ENCODE assay signal across 30 mouse cellular contexts in genomic region chr3:57420233-57420632, GRCm38 (mm10). TPM values are rescaled to one million over a fixed set of nuclear protein-coding genes. Genes with fewer than 3 reads are reported as not detected.
"Had no signal": no experiment of that assay in that cellular context is flagged by ENCODE, and none has a peak within 500 bp of the region (broad histone marks: within the 10 kb centered on the region; RNA-seq: fewer than 3 reads in every experiment).

No protein-coding gene starts in this region.

- H3K9me3 ChIP-seq: heart, embryonic 10.5 days; heart, embryonic 12.5 days; hindbrain, embryonic 10.5 days; hindbrain, embryonic 12.5 days; limb, embryonic 10.5 days; limb, embryonic 12.5 days; liver, embryonic 13.5 days had no signal

- H3K36me3 ChIP-seq: heart, embryonic 10.5 days; heart, embryonic 12.5 days; hindbrain, embryonic 10.5 days; hindbrain, embryonic 12.5 days; limb, embryonic 10.5 days; limb, embryonic 12.5 days; liver, embryonic 13.5 days had no signal

- H3K4me1 ChIP-seq: heart, embryonic 10.5 days; hindbrain, embryonic 12.5 days; limb, embryonic 10.5 days; liver, embryonic 13.5 days had no signal

- H3K4me2 ChIP-seq: heart, embryonic 12.5 days; hindbrain, embryonic 12.5 days; hindbrain, embryonic 14.5 days; limb, embryonic 12.5 days; liver, embryonic 13.5 days had no signal

- H3K27me3 ChIP-seq: heart, embryonic 12.5 days; hindbrain, embryonic 12.5 days; limb, embryonic 12.5 days; liver, embryonic 13.5 days had no signal

- DNase-seq: gastrocnemius, adult 2 months; gastrocnemius, postnatal 10 days; gastrocnemius, postnatal 25 days; heart, adult 18-20 months; heart, postnatal 10 days; heart, postnatal 4 days; kidney, adult 18-20 months; kidney, adult 8-10 months; kidney, postnatal 10 days; kidney, postnatal 25 days; kidney, postnatal 4 days; liver, embryonic 13.5 days had no signal

- ATAC-seq: hindbrain, embryonic 16.5 days; inflammation-experienced regulatory T-cells, adult 6 months had no signal

- H3K4me3 ChIP-seq: gastrocnemius, adult 2 months; heart, embryonic 10.5 days; heart, embryonic 12.5 days; hindbrain, embryonic 10.5 days; hindbrain, embryonic 12.5 days; layer of hippocampus, adult 2 months; left cerebral cortex, adult 2 months; limb, embryonic 10.5 days; limb, embryonic 12.5 days; liver, embryonic 13.5 days had no signal

- H3K9ac ChIP-seq: heart, embryonic 12.5 days; hindbrain, embryonic 12.5 days; hindbrain, embryonic 14.5 days; limb, embryonic 12.5 days; liver, embryonic 13.5 days had no signal

- H3K27ac ChIP-seq: gastrocnemius, adult 2 months; heart, embryonic 10.5 days; hindbrain, embryonic 10.5 days; hindbrain, embryonic 12.5 days; hindbrain, embryonic 14.5 days; layer of hippocampus, adult 2 months; left cerebral cortex, adult 2 months; limb, embryonic 10.5 days; limb, embryonic 12.5 days; liver, embryonic 13.5 days had no signal

RNA-seq across cellular contexts. Expression of gene Tm4sf4, which starts 4.9 kb away (rescaled TPM):
- total RNA-seq: gastrocnemius, adult 2 months; gastrocnemius, postnatal 10 days; gastrocnemius, postnatal 25 days; granulocyte monocyte progenitor cell, adult 5-6 weeks; heart, adult 18-20 months; heart, adult 8-10 months; heart, postnatal 10 days; layer of hippocampus, adult 2 months; layer of hippocampus, postnatal 10 days; layer of hippocampus, postnatal 25 days; left cerebral cortex, adult 2 months; left cerebral cortex, postnatal 14 days; left cerebral cortex, postnatal 36 days had no signal
- polyA plus RNA-seq: frontal cortex, adult 2 months; inflammation-experienced regulatory T-cells, adult 6 months; limb, embryonic 10.5 days had no signal
